Mouse (Mus musculus) CD4-positive, CD25-positive, alpha-beta regulatory T cell, adult 2 months (primary cell): ENCODE data around the gene Btf3.

Experiments used
- DNase-seq: peaks from one replicate; pipeline ENCODE4 v3.0.0-alpha.2; 2012; ENCODE audit warnings: low read depth, low spot score

Btf3 gene

DNA sequence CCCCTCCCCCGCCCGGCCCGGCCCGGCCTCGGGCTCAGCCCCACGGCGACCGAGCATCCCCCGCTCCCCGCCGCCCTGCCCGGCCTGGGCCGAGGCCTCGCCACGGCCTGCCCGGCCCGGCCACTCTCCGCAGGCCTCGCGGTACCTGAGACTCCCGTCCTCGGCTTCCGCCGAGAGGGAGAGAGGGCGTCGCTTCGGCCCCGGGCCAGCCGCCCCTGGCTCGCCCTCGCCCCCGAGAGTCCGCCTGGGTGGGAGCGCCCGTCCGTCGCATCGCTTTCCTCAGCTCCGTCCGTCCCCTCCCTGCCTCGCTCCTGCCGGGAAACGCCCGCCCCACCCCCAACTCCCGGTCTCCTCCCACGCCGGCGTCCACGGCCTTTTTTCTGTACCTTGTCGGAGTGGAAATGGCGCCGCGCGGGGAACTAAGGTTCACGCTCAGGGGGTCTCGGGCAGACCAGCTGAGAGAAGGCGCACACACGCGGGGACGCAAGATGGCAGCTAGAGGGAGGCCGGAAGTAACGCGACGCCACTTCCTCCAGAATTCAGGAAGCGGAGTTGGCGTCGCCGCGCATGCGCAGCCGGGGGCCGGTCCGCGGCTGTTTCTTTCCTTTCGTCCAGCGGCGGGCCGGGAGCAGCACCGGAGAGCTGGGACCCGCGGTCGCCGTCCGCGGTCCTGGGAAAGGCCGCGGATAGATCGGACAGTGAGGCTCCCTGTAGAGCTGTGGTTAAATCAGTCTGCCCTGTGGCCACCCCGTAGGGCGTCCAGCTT, at the start of gene Btf3:
TSS of gene Btf3 (minus strand) at position 527 of the 766 bp plus-strand sequence.
- DNase-seq = peak; percentile 96

DNA sequence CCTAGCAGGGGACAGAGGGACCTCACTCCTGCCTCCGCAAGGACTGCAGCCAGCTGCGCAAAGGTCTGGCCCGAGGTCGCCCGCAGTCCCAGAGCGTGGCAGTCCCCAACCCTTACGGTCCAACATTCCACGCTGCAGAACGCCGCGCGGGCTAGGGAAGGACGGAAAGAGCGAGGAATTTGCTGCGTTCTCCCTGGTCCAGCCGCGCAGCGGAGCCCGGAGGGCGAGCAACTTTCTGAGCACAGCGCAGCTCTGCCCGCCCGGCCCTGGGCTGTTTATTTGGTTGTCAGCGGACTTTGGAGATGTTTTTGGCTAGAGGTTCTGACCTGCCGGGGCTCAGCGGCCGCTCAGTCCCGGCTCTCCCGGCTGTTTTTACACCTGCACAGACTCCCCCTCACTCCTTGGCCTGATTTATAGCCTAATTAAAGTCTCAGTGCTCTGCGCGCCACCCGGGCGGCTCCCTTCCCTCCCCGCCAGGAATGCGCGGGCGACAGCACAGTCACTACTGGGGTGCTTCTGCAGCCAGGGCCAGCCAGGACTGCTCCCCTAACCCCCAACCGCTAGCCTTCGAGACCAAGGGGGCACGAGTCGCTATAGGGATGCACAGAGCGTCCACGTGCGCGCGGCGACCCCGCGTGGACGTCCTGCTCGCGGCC, 49.1 kb upstream of the Btf3 start:
- DNase-seq = no peak

GRCm38 (mm10) chr13:98365081-98365480, 48.3 kb upstream of the Btf3 start:
- no peak for DNase-seq

DNA sequence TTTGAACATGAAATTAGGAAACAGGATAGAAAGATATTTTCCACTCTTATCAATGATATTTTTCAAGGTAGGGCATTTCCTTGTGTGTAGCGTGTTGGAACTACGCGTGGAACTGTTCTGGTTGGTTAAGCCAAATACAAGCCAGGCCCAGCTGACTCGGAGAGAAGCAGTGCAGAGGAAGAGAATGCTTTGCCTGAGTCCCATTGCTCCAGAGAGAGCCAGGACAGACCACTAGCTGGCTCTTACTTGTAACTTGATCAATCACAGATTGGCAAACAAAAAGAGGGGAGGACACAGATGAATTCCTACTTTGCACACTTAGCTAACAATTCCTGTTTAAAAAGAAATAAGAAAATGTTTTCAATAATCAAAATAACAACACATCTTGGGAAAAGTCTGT, 46.2 kb upstream of the Btf3 start:
- no peak for DNase-seq

DNA sequence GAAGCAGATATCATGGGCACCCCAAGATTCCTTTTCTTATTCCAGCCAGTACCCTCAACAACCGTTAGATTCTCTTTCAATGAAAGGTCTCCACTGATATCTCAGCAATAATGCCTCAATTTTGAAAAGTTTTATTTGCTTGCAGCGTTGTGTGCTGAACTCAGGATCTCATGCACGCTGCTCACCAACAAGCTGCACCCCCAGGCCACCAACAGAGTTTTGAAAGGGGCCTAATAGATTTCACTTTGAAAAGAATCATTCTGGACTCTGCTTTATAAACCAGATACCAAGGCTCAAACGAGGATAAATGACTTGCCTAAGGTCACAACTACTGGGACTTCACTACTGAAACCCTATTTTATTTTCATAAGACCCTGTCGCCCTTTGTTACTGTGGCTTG, 44.4 kb upstream of the Btf3 start:
- no peak for DNase-seq

DNA sequence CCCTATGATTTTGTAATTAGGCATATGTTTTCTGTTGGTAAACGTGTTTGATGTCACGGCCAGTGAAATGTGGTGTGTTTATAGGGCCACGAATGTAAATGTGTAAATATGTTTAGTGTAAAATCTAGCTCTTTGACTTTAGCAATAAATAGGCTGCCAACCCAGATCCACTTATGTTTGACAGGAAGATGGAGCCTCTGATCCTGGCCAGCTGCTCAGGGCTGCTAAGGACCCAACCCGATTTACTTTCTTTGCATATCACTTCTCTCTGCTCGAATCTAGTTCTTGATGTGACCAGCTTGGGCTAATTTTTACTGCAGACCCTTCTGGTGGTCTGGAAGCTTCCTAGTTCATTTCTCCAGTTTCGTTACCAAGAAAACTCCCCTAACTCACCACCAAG, 43.6 kb upstream of the Btf3 start:
- no peak for DNase-seq

GRCm38 (mm10) chr13:98359337-98359736, 42.5 kb upstream of the Btf3 start:
- DNase-seq = no peak

DNA sequence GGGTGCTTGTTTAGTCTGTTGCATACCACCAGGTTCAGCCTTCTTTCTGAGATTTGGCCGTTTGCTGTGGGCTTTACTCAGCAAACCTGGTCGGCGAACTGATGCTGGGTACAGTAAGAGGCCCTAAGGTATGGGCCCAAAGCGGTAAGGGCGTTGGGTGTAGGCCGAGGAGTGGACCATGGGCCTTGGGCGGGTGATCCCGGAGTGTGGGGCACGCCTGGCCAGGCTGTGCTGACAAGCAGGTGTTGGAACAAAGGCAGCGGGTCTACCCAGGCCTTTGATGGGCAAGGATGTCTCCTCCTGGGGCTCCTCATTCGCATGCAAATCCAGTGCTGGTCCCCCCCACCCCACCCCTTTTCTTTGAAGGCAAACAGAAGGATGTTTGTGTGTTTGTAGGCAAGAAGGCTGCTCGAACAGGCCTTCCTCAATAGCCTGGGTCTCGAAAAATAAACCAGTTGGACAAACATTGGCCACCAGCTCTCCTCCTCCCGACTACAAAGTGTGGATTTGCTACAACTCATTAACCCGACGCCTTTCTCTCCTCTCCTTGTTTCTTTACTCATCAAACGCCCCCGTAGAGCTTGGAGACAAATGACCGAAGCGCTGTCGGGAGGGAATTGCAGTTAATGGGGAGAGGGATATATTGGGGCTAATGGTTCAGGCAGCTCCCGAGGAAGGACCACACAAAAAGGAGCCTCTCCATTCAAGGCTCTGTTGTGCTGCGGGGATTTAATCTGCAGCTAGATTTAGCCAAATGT, 41.8 kb upstream of the Btf3 start:
- DNase-seq = no peak

DNA sequence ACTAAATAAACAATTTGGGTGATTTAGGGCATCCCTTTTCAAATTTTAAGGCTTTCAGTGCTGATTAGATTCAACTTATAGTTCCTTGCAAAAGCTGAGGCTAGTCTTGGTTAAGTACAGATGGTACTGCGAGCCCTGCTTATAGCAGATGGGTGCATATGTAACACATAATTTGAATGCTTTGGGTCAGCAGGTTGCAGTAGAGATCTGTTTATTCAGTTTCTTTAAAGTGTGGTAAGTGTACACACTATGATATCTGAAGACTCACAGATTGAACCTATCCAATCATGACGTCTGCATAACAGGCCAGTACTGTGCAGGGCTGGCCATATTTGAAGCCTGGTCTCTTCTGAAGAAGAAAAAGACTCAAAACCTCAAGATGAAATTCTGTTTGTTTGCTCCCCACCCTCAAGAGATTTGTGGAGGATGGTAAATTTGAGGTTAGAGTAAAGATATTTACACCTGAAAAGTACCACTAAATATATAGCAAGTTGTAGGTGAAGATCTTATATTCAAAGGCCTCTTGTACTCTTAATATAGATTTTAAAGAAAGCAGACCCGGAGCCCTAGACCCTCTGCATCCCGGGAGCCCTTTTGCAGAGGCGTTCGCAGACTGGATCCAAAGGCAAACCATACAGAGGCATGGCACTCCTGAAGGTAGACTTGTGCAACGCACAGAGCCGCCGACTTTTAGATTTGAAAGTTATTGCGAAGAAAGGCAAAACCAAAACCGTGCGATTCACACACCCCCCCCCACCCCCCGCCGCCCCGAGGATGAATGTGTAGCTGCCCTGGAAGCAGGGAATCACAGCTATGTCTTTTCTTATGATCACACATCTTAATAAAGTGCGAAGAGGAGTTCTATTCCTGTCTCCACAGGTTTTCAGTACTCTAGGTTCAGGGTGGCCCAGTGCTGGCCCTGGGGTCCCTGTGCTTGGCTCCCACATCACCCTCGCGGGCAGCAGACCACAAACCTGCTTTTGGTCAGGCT, 40.9 kb upstream of the Btf3 start:
- DNase-seq = no peak

DNA sequence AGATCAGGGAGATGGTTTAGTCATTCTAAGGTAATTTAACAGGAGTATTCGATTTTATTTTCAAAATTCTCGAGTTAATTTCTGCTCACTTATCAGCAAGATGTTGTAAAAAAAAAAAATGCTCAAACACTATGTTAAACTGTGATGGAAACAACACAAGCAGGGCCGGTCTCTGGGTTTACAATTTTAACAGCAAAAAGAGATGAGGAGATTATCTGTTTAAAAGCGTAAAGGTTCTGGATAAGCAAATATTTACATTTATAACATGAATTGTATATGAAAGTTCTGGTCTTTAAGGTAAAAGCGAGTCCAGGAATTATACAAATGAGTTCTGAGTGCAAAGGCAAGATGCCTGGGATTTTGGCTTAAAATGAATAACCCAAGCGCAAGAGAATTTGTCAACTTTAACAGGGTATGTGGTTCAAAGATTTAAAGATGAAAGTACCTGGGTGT, 40.2 kb upstream of the Btf3 start:
- no peak for DNase-seq

DNA sequence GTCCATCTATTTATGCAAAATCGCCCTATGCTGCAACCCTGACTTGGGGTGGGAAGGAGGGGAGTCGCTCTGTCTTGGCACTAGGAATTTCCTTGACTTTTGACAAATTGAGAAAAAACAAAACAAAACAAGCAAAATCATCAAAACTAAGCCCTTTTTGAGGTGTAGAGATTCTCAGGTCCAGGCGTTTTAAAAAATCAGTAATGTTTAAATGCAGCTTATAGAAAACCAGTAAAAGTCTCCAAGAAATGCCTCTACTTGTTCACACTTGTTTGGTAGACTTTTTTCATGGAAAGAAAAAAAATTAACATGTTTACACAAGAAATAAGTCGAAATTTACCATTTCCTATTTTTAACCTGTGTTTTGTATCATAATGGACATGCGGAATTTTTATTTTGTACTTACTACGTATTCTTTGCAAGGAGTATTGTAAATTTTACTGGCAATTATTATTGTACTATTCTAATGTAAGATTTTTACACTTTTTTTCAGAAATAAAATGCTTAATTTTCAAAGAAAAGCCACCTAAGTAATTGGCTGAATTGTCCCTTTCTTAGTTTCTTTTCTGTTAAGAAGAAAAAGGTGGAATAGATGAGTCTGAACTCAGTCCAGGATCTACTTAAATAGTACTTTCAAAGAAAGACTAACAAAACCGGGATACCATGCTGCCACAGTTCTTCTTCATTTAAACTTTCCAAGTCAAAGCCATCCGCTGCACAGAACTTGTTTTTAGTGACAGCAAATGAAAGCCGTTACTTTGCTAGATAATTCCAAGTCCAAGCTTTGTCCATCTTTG, 39.6 kb upstream of the Btf3 start:
- no peak for DNase-seq

GRCm38 (mm10) chr13:98355559-98356111, 38.8 kb upstream of the Btf3 start:
- peak; percentile 6 for DNase-seq

- DNase-seq = peak; percentile 36
Observed at GRCm38 (mm10) chr13:98354871-98355558, 38.2 kb upstream of the Btf3 start.

DNA sequence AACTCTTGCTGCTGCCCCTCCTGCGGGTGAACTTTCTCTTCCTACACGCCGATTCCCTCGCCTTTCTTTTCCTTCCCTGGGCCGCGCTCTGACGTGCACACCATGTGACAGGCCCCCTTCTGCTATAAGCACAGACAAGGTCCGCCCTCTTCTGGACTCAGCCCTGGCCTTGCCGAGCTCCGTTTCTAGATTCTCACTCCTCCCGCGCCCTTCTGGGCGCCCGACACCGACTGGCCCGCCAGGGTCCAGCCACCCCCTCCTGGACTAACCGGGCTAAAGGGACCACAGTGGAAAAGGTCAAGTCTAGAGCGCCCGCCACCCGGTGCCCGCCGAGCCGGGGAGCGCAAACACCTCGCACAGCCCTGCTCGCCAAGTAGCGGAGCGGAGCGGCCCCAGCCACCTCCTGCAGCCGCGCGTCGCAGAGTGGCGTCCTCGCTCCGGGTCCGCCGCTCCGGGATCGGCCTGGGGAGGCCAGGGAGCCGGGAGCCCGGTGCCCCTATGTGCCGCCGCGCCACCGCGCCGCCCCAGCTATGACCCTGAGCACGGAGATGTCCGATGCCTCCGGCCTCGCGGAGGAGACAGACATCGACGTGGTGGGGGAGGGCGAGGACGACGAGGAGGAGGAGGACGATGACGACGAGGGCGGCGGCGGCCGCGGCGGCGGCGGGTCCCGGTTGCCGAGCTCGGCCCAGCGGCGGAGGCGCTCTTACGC, 37.4 kb upstream of the Btf3 start, which contains the start of gene Foxd1:
TSS of gene Foxd1 (plus strand) at position 153 of the 712 bp plus-strand sequence.
- DNase-seq = peak; percentile 26

GRCm38 (mm10) chr13:98353709-98354089, 36.9 kb upstream of the Btf3 start:
- DNase-seq = no peak

DNA sequence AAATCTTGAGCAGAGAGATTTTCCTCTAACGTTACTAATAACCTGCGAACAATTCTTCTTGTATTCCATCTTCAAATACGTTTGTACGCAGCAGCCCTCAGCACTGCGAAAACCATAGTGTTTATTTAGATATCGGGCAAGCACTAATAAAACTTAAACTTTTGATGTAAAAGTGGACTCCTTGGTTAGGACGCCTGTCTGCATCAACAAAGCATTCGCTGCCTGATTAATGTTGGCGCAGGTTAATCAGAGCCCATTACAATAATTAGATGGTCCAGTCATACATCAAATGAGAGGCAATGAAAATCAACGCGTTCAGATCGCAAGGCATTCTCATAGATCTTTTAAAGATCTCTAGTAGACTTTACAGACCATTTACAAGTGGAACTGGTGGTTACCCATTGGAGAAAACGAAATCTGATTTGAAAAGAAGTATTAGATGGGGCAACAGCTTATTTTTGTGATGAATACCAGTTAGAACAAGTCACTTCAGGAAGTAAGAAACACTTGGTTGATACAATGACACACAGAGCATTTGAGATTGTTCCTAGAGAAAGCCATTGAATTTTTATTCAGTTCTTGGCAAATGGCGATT, 35.7 kb upstream of the Btf3 start:
- no peak for DNase-seq

DNA sequence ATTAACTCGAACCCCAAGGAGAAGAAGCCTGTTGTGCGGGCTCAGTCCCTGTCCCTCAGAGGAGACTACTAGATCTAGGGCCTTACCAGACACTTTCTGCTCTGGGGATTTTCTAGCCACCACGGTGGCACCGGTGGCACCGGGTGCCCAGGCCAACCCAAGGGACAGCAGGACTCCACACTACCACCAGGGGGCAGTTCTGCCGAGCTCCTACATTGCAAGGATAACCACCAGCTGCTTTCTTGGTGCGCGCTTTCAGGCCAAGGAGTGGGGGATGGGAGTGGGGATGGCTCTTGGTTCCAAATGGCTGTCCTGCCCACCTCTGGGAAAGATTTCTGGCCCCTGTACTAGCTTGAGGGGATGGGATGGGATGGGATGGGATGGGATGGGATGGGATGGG, 34.7 kb upstream of the Btf3 start:
- peak; percentile 55 for DNase-seq

- DNase-seq = no peak
Observed at GRCm38 (mm10) chr13:98349491-98349890, 32.7 kb upstream of the Btf3 start.
